Mouse (Mus musculus): ENCODE results near the gene Dbnl. TPM values are rescaled to one million over a fixed set of nuclear protein-coding genes. Genes with fewer than 3 reads are reported as not detected.

The Dbnl gene
- polyA plus RNA-seq, 1 experiment from 2014 or later = 36.6 TPM

DNA sequence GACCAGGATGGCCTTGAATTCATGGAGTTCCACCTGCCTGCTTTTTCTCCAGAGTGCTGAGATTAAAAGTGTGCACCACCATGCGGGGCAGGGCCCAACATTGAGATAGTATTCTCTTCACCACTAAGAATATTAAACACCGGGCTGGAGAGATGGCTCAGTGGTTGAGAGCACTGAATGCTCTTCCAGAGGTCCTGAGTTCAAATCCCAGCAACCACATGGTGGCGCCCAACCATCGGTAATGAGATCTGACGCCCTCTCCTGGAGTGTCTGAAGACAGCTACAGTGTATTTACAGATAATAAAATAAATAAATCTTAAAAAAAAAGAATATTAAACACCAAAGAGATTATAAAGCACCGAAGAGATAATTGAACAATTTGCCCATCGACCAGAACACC lies 46.2 kb upstream of the Dbnl start:
- no peak overlapping the region for H3K27ac ChIP-seq (ENCODE audit: low read depth)
- no peaks in the 10 kb centered on the region for H3K27me3 ChIP-seq (ENCODE audit: insufficient read depth, low read length)
- 71% methylated on average over 7 of the region's 7 CpGs for WGBS (ENCODE audit: insufficient replicate concordance)
- TF ChIP-seq CTCF (IDR thresholded peaks at IDR 0.05; ENCODE audit: low read depth) = peak; percentile 72
- no peak for TF ChIP-seq EP300 (IDR thresholded peaks at IDR 0.05; ENCODE audit: low read depth)
- H3K9ac ChIP-seq (replicated peaks) = no peak overlapping the region
- peaks cover 13% of the 10 kb centered on the region for H3K4me1 ChIP-seq (ENCODE audit: insufficient read depth)
- ATAC-seq (no peak), DNase-seq (peak; percentile 57)
- no peak overlapping the region for H3K4me3 ChIP-seq (ENCODE audit: low read depth, low read length)
- H3K4me2 ChIP-seq (ENCODE audit: low read depth, low read length) = no peak overlapping the region
- H3K36me3 ChIP-seq (replicated peaks; ENCODE audit: insufficient read depth, low read length) = no peaks in the 10 kb centered on the region
- no peaks in the 10 kb centered on the region for H3K9me3 ChIP-seq (ENCODE audit: low read length)

DNA sequence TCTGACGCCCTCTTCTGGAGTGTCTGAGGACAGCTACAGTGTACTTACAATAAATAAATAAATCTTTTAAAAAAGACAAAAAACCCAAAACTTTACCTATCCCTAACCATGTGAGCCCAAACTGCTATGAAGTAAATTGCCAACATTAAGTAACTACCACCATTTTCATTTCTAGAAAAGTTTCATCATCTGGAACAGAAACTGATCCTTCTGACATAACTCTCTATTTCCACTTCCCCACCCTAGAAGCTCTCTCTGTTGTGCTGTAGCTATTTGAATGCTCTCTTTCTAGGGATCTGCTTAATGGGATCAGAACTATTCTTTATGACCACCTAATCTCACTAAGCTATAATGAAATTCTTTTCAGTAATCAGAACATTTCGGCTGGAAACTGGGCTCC lies 43.3 kb upstream of the Dbnl start:
- Histone ChIP-seq H3K9ac (replicated peaks) (no peak overlapping the region), H3K4me3 (ENCODE audit: low read depth, low read length) (no peak overlapping the region), H3K36me3 (replicated peaks; ENCODE audit: insufficient read depth, low read length) (no peaks in the 10 kb centered on the region), H3K9me3 (ENCODE audit: low read length) (no peaks in the 10 kb centered on the region), H3K27me3 (ENCODE audit: insufficient read depth, low read length) (no peaks in the 10 kb centered on the region), H3K4me1 (ENCODE audit: insufficient read depth) (peaks cover 5% of the 10 kb centered on the region), H3K27ac (ENCODE audit: low read depth) (no peak overlapping the region), H3K4me2 (ENCODE audit: low read depth, low read length) (no peak overlapping the region)
- DNase-seq (no peak), ATAC-seq (no peak)
- TF ChIP-seq CTCF (IDR thresholded peaks at IDR 0.05; ENCODE audit: low read depth) (no peak), EP300 (IDR thresholded peaks at IDR 0.05; ENCODE audit: low read depth) (no peak)
- WGBS (ENCODE audit: insufficient replicate concordance) = 74% methylated on average over 2 of the region's 2 CpGs

DNA sequence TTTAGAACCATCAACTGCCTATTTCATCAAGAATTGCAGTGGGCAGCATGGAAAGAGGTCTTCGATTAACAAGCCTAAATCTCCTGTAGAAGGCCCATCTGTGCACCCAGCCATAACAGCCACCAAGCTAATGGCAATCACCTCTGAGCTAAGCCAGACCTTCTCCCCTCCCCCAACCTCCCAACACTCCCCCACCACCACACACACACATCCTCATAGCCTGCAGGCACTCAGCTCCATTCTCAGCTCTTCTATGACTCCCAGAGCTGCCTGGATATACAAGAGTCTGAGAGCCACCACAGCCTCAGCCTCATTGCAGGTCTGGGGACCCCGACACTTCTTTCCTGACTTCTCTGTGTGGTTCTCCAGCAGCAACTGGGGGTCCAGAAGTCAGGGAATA lies 34.5 kb upstream of the Dbnl start:
- H3K9ac ChIP-seq (replicated peaks) = no peak overlapping the region
- no peaks in the 10 kb centered on the region for H3K4me1 ChIP-seq (ENCODE audit: insufficient read depth)
- no peaks in the 10 kb centered on the region for H3K27me3 ChIP-seq (ENCODE audit: insufficient read depth, low read length)
- no peak overlapping the region for H3K27ac ChIP-seq (ENCODE audit: low read depth)
- no peak overlapping the region for H3K4me3 ChIP-seq (ENCODE audit: low read depth, low read length)
- no peaks in the 10 kb centered on the region for H3K9me3 ChIP-seq (ENCODE audit: low read length)
- TF ChIP-seq EP300 (IDR thresholded peaks at IDR 0.05; ENCODE audit: low read depth) = no peak
- TF ChIP-seq CTCF (IDR thresholded peaks at IDR 0.05; ENCODE audit: low read depth) = no peak
- WGBS (ENCODE audit: insufficient replicate concordance) = 83% methylated on average over 2 of the region's 2 CpGs
- no peaks in the 10 kb centered on the region; the same call in 1 of the 2 replicates for H3K36me3 ChIP-seq (replicated peaks; ENCODE audit: insufficient read depth, low read length)
- ATAC-seq (no peak), DNase-seq (no peak)
- no peak overlapping the region for H3K4me2 ChIP-seq (ENCODE audit: low read depth, low read length)

DNA sequence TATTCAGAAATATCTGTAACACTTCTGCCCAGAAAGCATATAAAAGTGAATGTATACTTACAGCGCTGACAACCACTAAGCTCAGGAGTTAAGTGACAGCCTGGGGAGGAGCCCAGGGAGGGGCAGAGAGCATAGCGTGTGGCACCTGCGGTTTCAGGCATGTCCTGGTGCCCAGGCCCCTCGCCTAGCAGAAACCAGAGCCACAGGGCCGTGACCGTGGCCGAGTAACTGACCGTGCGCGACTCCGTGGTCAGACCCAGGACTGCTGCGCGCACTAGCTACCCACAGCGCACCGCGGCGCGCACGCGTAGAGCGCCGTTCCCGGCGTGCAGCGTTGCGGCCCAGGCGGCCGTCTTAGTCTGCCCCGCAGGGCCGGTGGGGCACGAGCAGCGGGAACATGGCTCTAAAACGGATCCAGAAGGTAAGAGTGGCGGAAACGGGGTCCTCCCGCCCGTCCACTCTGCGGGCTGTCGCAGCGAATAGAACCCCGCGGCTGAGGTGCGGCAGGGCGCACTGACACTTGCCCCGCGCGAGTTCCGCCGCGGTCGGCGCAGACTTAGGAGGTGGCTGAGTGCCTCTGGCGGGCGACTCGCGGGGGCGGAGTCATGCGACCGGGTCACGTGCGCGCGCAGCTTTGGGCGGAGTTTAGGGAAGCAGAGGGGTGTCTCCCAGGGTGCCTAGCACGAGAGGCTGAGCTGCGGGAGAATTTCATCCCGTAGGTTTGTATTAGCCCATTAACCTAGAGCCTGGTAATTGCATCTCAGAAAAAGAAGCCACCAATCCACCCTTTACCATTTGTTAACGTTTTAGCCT lies 26.3 kb upstream of the Dbnl start, which contains the start of gene Urgcp:
TSS of gene Urgcp (minus strand) at position 557 of the 813 bp plus-strand sequence.
- Histone ChIP-seq H3K4me3 (ENCODE audit: low read depth, low read length) (peak within 1 kb of the TSS; percentile 75), H3K27me3 (ENCODE audit: insufficient read depth, low read length) (no peaks in the 10 kb centered on the region), H3K27ac (ENCODE audit: low read depth) (peak within 1 kb of the TSS; percentile 97), H3K4me1 (ENCODE audit: insufficient read depth) (peaks cover 10% of the 10 kb centered on the region), H3K9ac (replicated peaks) (peak within 1 kb of the TSS; percentile 82), H3K9me3 (ENCODE audit: low read length) (no peaks in the 10 kb centered on the region), H3K4me2 (ENCODE audit: low read depth, low read length) (peak within 1 kb of the TSS; percentile 75), H3K36me3 (replicated peaks; ENCODE audit: insufficient read depth, low read length) (no peaks in the 10 kb centered on the region; the same call in 1 of the 2 replicates)
- under 1% methylated on average over 68 of the region's 68 CpGs for WGBS (ENCODE audit: insufficient replicate concordance)
- ATAC-seq (peak; percentile 98), DNase-seq (peak; percentile 100)
- TF ChIP-seq EP300 (IDR thresholded peaks at IDR 0.05; ENCODE audit: low read depth) = no peak; the same call in 1 of the 2 replicates
- no peak; the same call in none of the 2 replicates for TF ChIP-seq CTCF (IDR thresholded peaks at IDR 0.05; ENCODE audit: low read depth)

DNA sequence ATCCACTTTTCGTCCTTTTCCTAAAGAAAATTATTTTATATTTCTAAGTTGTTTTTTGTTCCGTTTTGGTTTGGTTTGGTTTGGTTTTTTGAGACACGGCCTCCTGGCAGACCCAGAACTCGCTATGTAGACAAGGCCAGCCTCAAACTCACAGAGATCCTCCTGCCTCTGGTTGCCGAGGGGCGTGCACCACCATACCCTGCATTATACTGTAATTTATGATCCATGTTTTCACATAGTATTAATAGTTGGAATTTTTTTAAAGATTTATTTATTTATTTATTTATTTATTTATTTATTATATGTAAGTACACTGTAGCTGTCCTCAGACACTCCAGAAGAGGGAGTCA lies 25.7 kb upstream of the Dbnl start:
- H3K4me2 ChIP-seq (ENCODE audit: low read depth, low read length) = peak overlapping the region; percentile 75
- H3K4me1 ChIP-seq (ENCODE audit: insufficient read depth) = peaks cover 10% of the 10 kb centered on the region
- ATAC-seq (no peak), DNase-seq (no peak)
- no peaks in the 10 kb centered on the region for H3K27me3 ChIP-seq (ENCODE audit: insufficient read depth, low read length)
- H3K36me3 ChIP-seq (replicated peaks; ENCODE audit: insufficient read depth, low read length) = no peaks in the 10 kb centered on the region; the same call in 1 of the 2 replicates
- TF ChIP-seq CTCF (IDR thresholded peaks at IDR 0.05; ENCODE audit: low read depth) (no peak), EP300 (IDR thresholded peaks at IDR 0.05; ENCODE audit: low read depth) (no peak)
- no peaks in the 10 kb centered on the region for H3K9me3 ChIP-seq (ENCODE audit: low read length)
- WGBS (ENCODE audit: insufficient replicate concordance) = 7% methylated on average over 6 of the region's 6 CpGs
- H3K4me3 ChIP-seq (ENCODE audit: low read depth, low read length) = peak overlapping the region; percentile 75
- H3K27ac ChIP-seq (ENCODE audit: low read depth) = peak overlapping the region; percentile 97; the same call in 1 of the 2 replicates
- peak overlapping the region; percentile 82 for H3K9ac ChIP-seq (replicated peaks)

DNA sequence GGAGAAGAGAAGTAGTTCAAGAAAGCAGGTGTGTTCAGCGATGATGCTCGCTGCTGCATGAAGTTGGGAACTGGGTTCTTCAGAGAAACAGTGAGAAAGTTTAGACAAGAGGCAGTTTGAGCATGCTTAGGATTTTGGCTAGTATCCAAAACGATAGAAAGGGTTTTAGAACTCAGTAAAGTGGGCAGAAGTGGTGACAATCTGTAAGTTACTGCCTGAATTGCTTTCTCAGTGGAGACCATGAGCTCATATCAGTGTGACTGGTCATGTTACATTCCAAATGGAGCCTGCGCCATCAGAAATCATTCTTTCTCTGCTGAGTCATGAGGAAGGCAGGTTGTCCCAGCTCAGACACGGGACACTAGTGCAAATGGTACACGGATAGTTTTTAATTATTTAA lies 22.3 kb upstream of the Dbnl start:
- Histone ChIP-seq H3K4me2 (ENCODE audit: low read depth, low read length) (no peak overlapping the region), H3K9ac (replicated peaks) (no peak overlapping the region), H3K27ac (ENCODE audit: low read depth) (no peak overlapping the region), H3K9me3 (ENCODE audit: low read length) (no peaks in the 10 kb centered on the region), H3K4me1 (ENCODE audit: insufficient read depth) (peaks cover 3% of the 10 kb centered on the region), H3K4me3 (ENCODE audit: low read depth, low read length) (no peak overlapping the region), H3K27me3 (ENCODE audit: insufficient read depth, low read length) (no peaks in the 10 kb centered on the region), H3K36me3 (replicated peaks; ENCODE audit: insufficient read depth, low read length) (peaks cover 12% of the 10 kb centered on the region)
- WGBS (ENCODE audit: insufficient replicate concordance) = 81% methylated on average over 6 of the region's 6 CpGs
- ATAC-seq (no peak), DNase-seq (no peak)
- TF ChIP-seq EP300 (IDR thresholded peaks at IDR 0.05; ENCODE audit: low read depth) (no peak), CTCF (IDR thresholded peaks at IDR 0.05; ENCODE audit: low read depth) (no peak)

All from liver, postnatal 0 days (tissue).